In genomic region chr13:69587849-69588248, GRCm38 (mm10) we compare ENCODE assay signal across 22 mouse cellular contexts. TPM values are rescaled to one million over a fixed set of nuclear protein-coding genes. Genes with fewer than 3 reads are reported as not detected.
DNase-seq lines count a peak whose midpoint lies in the region; ATAC-seq and TF ChIP-seq lines count a peak whose summit lies in the region.
"Had no signal": no experiment of that assay in that cellular context is flagged by ENCODE, and none has a peak within 500 bp of the region (broad histone marks: within the 10 kb centered on the region; RNA-seq: fewer than 3 reads in every experiment).

No protein-coding gene starts in this region.

- no peak for TF ChIP-seq CTCF in kidney, adult 2 months (conservative IDR thresholded peaks at IDR 0.05; ENCODE audit: insufficient read depth, insufficient read length, low read depth, low read length)

- no peak for TF ChIP-seq POLR2A in kidney, adult 2 months (IDR thresholded peaks at IDR 0.05; ENCODE audit: low read depth, low read length)

- no peaks in the 10 kb centered on the region for H3K9me3 ChIP-seq in forebrain, embryonic 11.5 days (ENCODE audit: control insufficient read depth, low read length)
- no peaks in the 10 kb centered on the region for H3K9me3 ChIP-seq in forebrain, embryonic 10.5 days
- H3K9me3 ChIP-seq in kidney, embryonic 16.5 days (ENCODE audit: low read length): no peaks in the 10 kb centered on the region
- no peaks in the 10 kb centered on the region for H3K9me3 ChIP-seq in kidney, embryonic 15.5 days (replicated peaks)
- H3K9me3 ChIP-seq: G1E had no signal

- no peak for ATAC-seq in forebrain, embryonic 11.5 days (replicated peaks; ENCODE audit: low FRiP score)
- ATAC-seq in kidney, embryonic 16.5 days (ENCODE audit: low FRiP score, low TSS enrichment): no peak
- ATAC-seq in kidney, embryonic 15.5 days (replicated peaks; ENCODE audit: low FRiP score): no peak
- ATAC-seq: activated CD4-positive, CD25-positive, alpha-beta regulatory T cell, adult 4 months; CD4-positive, CD25-positive, alpha-beta regulatory T cell, adult 4 months; Patski had no signal

- H3K4me2 ChIP-seq in forebrain, embryonic 11.5 days (ENCODE audit: low read depth, low read length, severe bottlenecking): no peak overlapping the region
- no peak overlapping the region for H3K4me2 ChIP-seq in kidney, embryonic 16.5 days (replicated peaks; ENCODE audit: low read depth, low read length)
- no peak overlapping the region for H3K4me2 ChIP-seq in kidney, embryonic 15.5 days

- H3K4me3 ChIP-seq in forebrain, embryonic 11.5 days (ENCODE audit: low read depth, low read length): no peak overlapping the region
- no peak overlapping the region for H3K4me3 ChIP-seq in forebrain, embryonic 10.5 days
- no peak overlapping the region for H3K4me3 ChIP-seq in kidney, embryonic 16.5 days (ENCODE audit: low read length)
- H3K4me3 ChIP-seq in kidney, adult 2 months (ENCODE audit: insufficient read depth, low read depth, low read length): no peak overlapping the region
- no peak overlapping the region for H3K4me3 ChIP-seq in kidney, embryonic 15.5 days (replicated peaks)

- no peaks in the 10 kb centered on the region for H3K36me3 ChIP-seq in forebrain, embryonic 11.5 days (ENCODE audit: control insufficient read depth, insufficient read depth, low read length)
- H3K36me3 ChIP-seq in forebrain, embryonic 10.5 days (replicated peaks): no peaks in the 10 kb centered on the region; the same call in 1 of the 2 replicates
- no peaks in the 10 kb centered on the region for H3K36me3 ChIP-seq in kidney, embryonic 16.5 days (ENCODE audit: insufficient read depth, low read length)
- H3K36me3 ChIP-seq in kidney, adult 2 months (ENCODE audit: control insufficient read depth, insufficient read depth, low read length): no peaks in the 10 kb centered on the region
- no peaks in the 10 kb centered on the region for H3K36me3 ChIP-seq in kidney, embryonic 15.5 days

- H3K9ac ChIP-seq in forebrain, embryonic 11.5 days (ENCODE audit: low read length): no peak overlapping the region
- H3K9ac ChIP-seq in kidney, embryonic 16.5 days (replicated peaks; ENCODE audit: low read length): no peak overlapping the region
- H3K9ac ChIP-seq in kidney, embryonic 15.5 days: no peak overlapping the region

- 82% methylated on average over 3 of the region's 3 CpGs for WGBS in forebrain, embryonic 11.5 days
- 82% methylated on average over 3 of the region's 3 CpGs for WGBS in forebrain, embryonic 10.5 days
- WGBS in kidney, embryonic 16.5 days: 72% methylated on average over 3 of the region's 3 CpGs
- whole genome bisulfite sequencing in kidney, adult 2 months: 57% methylated on average over 3 of the region's 3 CpGs
- WGBS in kidney, embryonic 15.5 days: 69% methylated on average over 3 of the region's 3 CpGs

- H3K27ac ChIP-seq in forebrain, embryonic 11.5 days (ENCODE audit: low read depth, low read length): no peak overlapping the region
- H3K27ac ChIP-seq in forebrain, embryonic 10.5 days: no peak overlapping the region
- H3K27ac ChIP-seq in kidney, embryonic 16.5 days (ENCODE audit: low read length): no peak overlapping the region
- H3K27ac ChIP-seq in kidney, adult 2 months (ENCODE audit: insufficient read depth, low read depth, low read length): no peak overlapping the region
- no peak overlapping the region for H3K27ac ChIP-seq in kidney, embryonic 15.5 days

- H3K4me1 ChIP-seq in forebrain, embryonic 11.5 days (replicated peaks; ENCODE audit: control insufficient read depth, insufficient read depth, low read length): no peaks in the 10 kb centered on the region
- peaks cover 8% of the 10 kb centered on the region; the same call in 1 of the 2 replicates for H3K4me1 ChIP-seq in forebrain, embryonic 10.5 days
- H3K4me1 ChIP-seq in kidney, embryonic 16.5 days (ENCODE audit: insufficient read depth, low read length): peaks cover 3% of the 10 kb centered on the region; the same call in 1 of the 2 replicates
- no peaks in the 10 kb centered on the region for H3K4me1 ChIP-seq in kidney, adult 2 months (ENCODE audit: control insufficient read depth, insufficient read depth, low read length)
- peaks cover 4% of the 10 kb centered on the region; the same call in 1 of the 2 replicates for H3K4me1 ChIP-seq in kidney, embryonic 15.5 days

- H3K27me3 ChIP-seq in forebrain, embryonic 11.5 days (ENCODE audit: control insufficient read depth, insufficient read depth, low read length): no peaks in the 10 kb centered on the region
- H3K27me3 ChIP-seq in forebrain, embryonic 10.5 days (ENCODE audit: poor library complexity, severe bottlenecking): no peaks in the 10 kb centered on the region
- H3K27me3 ChIP-seq in kidney, embryonic 16.5 days (ENCODE audit: insufficient read depth, low read length): no peaks in the 10 kb centered on the region
- H3K27me3 ChIP-seq in kidney, adult 2 months (replicated peaks; ENCODE audit: control insufficient read depth, insufficient read depth, low read length): no peaks in the 10 kb centered on the region
- H3K27me3 ChIP-seq in kidney, embryonic 15.5 days: no peaks in the 10 kb centered on the region
- H3K27me3 ChIP-seq: CH12.LX, Patski had no signal

- peak; percentile 0 for DNase-seq in forebrain, embryonic 11.5 days (ENCODE audit: low spot score)
- DNase-seq in forebrain, embryonic 10.5 days (ENCODE audit: extremely low spot score, low spot score): no peak
- peak; percentile 28 for DNase-seq in kidney, adult 11 months
- peak; percentile 57 for DNase-seq in kidney, adult 2 months
- DNase-seq in kidney, postnatal 10 days: no peak
- DNase-seq in kidney, adult 9 months: peak; percentile 58
- DNase-seq: adrenal gland, adult 2 months; adrenal gland, adult 8-10 months; adrenal gland, postnatal 10 days; adrenal gland, postnatal 14 days; adrenal gland, postnatal 25 days; adrenal gland, postnatal 36 days; B cell, adult 2 months; cerebellum, adult 11 months; cerebellum, adult 11-12 months had no signal

RNA-seq across cellular contexts. Expression of gene Srd5a1, which starts 23.4 kb away (rescaled TPM):
- 23.7 and 32.1 TPM in 2 replicates for polyA plus RNA-seq in forebrain, embryonic 11.5 days (2014; fragmentation: Nextera tagmentation; extraction: Ambion mirVana)
- 28.5 and 29.2 TPM in 2 replicates for polyA plus RNA-seq in forebrain, embryonic 10.5 days (2016; fragmentation: Nextera tagmentation; extraction: Ambion mirVana)
- 25.0 and 27.7 TPM in 2 replicates for polyA plus RNA-seq in kidney, embryonic 16.5 days (2015; fragmentation: Nextera tagmentation; extraction: Ambion mirVana)
- polyA plus RNA-seq in kidney, adult 2 months (2012; rRNA removed): 13.9 and 15.7 TPM in 2 replicates
- polyA plus RNA-seq in kidney, embryonic 15.5 days (2015; fragmentation: Nextera tagmentation; extraction: Ambion mirVana): 22.9 and 26.5 TPM in 2 replicates

RNA-seq across cellular contexts. Expression of gene Tent4a, which starts 53.4 kb away (rescaled TPM):
- 8.7 and 9.6 TPM in 2 replicates for polyA plus RNA-seq in forebrain, embryonic 11.5 days (2014; fragmentation: Nextera tagmentation; extraction: Ambion mirVana)
- polyA plus RNA-seq in forebrain, embryonic 10.5 days (2016; fragmentation: Nextera tagmentation; extraction: Ambion mirVana): 4.1 and 4.9 TPM in 2 replicates
- polyA plus RNA-seq in kidney, embryonic 16.5 days (2015; fragmentation: Nextera tagmentation; extraction: Ambion mirVana): 5.0 and 5.1 TPM in 2 replicates
- polyA plus RNA-seq in kidney, adult 2 months (2012; rRNA removed): 15.8 and 16.7 TPM in 2 replicates
- polyA plus RNA-seq in kidney, embryonic 15.5 days (2015; fragmentation: Nextera tagmentation; extraction: Ambion mirVana): 5.1 and 5.5 TPM in 2 replicates

RNA-seq across cellular contexts. Expression of gene Nsun2, which starts 54.3 kb away (rescaled TPM):
- 133 and 135 TPM in 2 replicates for polyA plus RNA-seq in forebrain, embryonic 11.5 days (2014; fragmentation: Nextera tagmentation; extraction: Ambion mirVana)
- 171 and 175 TPM in 2 replicates for polyA plus RNA-seq in forebrain, embryonic 10.5 days (2016; fragmentation: Nextera tagmentation; extraction: Ambion mirVana)
- 124 and 131 TPM in 2 replicates for polyA plus RNA-seq in kidney, embryonic 16.5 days (2015; fragmentation: Nextera tagmentation; extraction: Ambion mirVana)
- 47.9 and 51.6 TPM in 2 replicates for polyA plus RNA-seq in kidney, adult 2 months (2012; rRNA removed)
- 130 TPM in 2 replicates for polyA plus RNA-seq in kidney, embryonic 15.5 days (2015; fragmentation: Nextera tagmentation; extraction: Ambion mirVana)

Comparison
In these comparisons a context has a peak if more than half of its experiments do, and no peak if none do; other contexts are left out.
1. DNase-seq: peak in forebrain, embryonic 11.5 days (single experiment), kidney, adult 11 months (single experiment), kidney, adult 2 months (single experiment) and kidney, adult 9 months (single experiment); none in forebrain, embryonic 10.5 days (single experiment) and kidney, postnatal 10 days (single experiment).